Mouse (Mus musculus) monocyte, adult 5-6 weeks (primary cell): ENCODE data around the gene Exph5. TPM values are rescaled to one million over a fixed set of nuclear protein-coding genes. Genes with fewer than 3 reads are reported as not detected.

Experiments used
- ATAC-seq: fragments of 153-309, 156-312 bp; replicated peaks from 2 replicates; pipeline ENCODE4 v1.8.0; 2017; ENCODE audit warnings: mild to moderate bottlenecking; ENCODE audit not compliant: low TSS enrichment, insufficient number of reproducible peaks, severe bottlenecking, poor library complexity, low FRiP score
- total RNA-seq: library from RNA; stranded (forward); fragments of 200-1000, 200-491, 200-594 nt; gene quantifications from 3 replicates; pipeline ENCODE4 v1.2.3, GENCODE M21; 2017

Gene Exph5
- total RNA-seq, 1 experiment from 2014 or later, result not detected

DNA sequence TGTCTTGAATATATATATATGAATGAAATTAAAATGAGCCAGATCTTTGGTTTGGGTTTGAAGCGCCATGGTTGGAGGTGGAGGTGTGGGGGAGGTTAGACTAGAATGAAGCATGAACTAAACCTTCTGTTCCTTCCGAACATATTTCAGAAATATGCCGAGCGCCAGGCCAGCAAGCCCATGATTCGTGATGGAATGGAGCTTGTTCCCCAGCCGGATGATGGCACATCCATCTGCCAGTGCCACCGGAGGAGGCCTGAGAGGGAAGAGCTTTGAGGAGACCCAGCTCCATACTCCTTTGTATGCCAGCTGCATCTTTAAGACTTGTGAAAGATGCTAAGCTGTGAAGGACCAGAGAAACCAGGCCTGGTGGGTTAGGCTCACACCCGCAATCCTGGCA is 98.1 kb downstream of the Exph5 start:
- no peak for ATAC-seq

DNA sequence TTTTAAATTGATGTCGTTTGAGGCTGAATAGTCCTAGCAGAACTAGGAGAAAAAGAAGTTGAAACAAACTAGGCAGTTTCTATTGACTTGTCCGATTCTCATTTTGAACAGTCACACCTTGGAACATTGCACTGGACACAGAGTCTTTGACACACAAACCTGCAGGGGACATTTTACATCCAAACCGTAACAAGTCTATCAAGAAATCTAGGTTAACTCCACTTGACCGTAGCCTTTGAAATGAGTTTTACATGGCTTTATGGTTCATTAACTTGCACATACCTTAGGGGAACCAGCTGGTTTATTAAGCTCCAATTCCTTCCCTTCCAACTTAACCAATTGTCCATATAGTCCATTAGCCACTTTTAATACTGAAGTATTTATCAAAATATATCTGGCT is 99.2 kb downstream of the Exph5 start:
- no peak for ATAC-seq

DNA sequence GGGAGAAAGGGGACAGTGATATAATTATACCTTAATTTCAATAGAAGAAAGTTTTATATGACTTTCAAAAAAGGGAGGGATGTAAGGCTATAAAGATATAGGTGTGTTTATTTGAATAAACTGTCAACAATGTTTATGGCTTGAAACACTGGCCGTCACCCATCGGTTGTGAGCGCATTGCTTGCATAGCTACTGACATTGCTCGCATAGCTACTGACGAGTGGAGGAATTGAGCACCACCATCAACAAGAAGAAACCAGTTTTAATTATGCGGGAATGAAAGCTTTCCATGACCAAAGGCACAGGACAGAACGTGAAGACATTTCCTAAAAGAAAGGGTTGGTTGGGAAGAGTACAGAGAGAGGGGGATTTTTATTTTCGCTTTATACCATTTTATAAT is 99.7 kb downstream of the Exph5 start:
- no peak for ATAC-seq

DNA sequence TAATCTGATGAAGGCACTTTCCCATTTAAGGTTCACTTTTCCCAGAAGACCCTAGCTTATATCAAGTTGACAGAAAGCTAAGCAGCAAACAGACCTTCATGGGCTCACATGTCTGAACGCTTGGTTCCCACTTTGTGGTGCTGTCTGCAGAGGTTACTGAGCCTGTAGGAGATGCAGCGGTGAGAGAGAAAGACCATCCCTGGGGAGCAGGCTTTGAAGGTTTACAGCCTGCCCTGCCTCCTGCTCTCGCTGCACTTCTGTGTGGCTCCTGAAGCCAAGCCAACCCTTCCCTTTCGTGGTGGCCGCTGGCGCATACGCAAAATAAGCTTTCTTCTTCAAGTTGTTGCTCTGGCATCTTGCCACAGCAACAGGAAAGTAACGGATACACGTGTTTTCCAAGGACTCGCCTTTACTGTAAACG is 100.8 kb downstream of the Exph5 start, which contains the start of gene 4930550C14Rik:
Gene 4930550C14Rik, plus strand, starts transcription at position 35 of the 421 bp plus-strand sequence.
- no peak for ATAC-seq

DNA sequence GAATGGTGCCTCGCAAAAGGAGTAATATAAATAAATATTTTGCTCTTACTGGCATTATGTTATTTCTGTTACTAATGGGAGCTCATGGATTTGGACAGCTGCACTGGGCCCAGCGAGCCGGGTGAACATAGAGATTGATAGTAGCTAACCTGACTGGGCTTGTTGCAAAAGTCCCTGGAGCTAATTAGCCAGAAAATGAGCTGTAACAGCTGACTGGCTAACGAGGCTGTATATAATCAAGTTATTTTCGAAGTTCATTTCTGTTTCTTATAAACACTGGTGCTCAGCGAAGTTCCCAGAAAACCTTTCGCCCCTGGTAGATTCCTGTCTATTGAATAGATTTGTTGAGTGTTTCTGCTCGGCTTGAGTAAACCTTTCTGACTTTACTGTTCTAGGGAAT is 101.5 kb downstream of the Exph5 start:
- no peak for ATAC-seq

DNA sequence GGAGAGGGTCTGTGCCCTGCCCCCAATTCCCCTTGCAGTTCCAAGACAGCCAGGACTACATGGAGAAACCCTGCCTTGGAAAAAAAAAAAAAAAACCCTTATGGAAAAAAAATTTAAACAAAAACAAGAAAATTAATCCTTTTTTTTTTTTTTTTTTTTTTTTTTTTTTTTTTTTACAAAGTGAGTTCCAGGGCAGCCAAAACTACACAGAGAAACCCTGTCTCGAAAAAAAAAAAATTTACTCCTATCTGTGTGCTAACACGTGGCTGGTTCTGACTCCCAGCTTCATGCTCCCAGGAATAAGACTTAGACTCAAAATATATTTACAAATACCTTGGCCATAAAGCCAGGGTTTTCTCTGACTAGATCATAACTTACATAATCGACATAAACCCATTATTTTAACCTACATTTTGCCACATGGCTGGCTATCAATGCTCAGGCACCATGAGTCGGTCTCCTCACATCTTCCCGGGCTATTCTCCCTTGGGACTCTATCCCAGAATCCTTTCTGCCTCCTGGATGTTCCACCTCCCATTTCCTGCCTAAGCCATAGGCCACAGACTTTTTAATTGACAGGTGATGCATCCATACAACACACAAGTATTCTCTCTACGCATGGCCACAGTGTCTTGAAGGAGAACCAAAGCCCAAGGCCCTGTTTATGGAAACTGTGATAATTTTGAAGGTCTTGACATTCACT is 102.7 kb downstream of the Exph5 start:
- ATAC-seq, result no peak

DNA sequence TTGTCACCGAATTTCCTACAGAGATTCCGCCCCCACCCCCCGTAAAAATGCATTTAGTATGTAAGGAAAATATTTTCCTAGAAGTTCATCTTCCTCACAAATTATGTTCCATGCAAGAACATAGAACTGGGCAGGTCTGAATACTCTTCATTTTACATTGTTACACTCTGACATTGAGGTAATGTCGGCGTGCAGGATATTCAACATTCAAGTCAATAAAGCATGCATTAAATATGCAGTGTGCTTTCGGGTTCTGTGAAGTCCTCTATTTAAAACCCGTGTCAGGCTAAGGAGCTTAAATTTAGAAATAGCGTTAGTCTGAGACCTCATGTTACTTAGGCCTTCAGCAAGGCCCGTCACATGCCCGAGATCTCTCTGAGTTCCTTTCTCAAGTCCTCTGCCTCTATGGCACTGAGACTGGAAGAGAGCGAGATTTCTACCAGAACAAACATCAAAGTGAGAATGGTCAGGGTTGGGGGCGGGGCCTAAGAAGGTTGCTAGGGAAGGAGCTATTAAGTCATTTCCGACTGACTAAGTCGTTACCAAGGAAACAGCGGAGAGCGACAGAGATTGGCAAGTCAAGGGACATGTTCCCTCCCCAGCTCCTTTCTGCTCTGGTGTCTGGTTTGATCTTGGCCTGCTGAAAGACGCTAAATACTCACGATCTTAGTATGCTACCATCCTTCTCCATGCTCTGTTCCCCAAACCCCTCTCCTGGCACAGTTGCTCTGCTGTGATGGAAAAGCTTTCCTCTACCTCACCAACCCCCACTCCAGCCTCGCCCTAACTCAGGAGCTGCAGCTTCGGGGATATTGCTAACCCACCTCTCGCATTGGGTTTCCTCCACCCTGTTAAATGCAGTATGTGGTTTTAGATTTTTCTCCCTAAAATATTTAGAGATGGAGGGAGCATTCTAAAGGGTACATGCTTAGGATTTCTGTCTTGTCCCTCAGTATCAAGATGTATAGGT is 103.6 kb downstream of the Exph5 start:
- ATAC-seq, result peak; percentile 96

DNA sequence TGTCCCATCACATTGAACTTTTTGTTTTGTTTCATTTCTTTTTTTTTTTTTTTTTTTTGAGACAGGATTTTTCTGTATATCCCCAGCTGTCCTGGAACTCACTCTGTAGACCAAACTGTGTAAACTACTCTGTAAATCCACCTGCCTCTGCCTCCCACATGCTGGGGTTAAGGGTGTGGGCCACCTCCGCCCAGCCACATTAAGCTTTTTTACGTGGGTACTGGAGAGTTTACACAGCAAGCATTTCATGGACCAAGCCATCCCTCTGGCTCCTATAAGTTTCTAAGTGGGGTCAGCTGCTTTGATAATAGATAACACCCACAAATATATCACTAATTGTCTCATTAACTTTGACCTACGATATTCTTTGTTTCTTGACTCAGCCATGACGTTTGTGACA is 107.1 kb downstream of the Exph5 start:
- no peak for ATAC-seq

DNA sequence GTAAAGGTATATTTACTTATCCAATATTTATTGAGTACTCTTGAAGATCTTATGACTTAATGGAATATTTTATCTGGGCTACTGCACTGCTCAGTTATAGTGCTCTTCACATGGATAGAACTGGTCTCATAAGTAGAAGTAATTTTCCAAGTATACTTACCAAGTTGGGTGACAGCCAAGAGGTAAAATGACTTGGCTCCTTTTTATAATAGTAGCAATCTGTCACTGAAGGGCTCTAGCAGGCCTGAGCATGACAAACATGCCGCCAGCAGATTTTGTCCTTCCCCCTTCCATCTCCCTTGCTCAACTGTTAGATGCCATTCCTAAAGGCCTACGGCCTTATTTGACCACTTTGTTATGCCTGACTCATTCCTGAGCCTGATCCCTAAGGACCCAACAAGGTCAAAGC is 107.5 kb downstream of the Exph5 start:
- ATAC-seq, result no peak

DNA sequence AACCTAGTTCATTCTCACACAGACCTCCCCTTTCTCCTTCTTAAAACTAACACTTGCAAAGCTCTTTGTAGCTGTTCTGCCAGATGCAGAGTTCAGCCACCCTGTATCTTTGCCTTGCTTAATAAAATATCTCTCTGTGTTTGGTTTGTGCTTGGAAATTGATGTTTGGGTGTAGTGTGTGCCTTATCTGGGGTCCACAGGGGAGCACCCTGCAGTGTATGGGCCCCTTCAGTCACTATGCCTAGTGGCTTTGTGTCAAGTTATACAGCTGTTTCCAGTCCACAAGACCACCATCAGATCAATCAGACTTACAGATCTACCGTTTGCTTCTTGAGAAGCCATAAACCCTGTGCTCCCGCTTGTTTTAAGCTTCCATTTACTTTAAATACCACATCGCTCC is 108.0 kb downstream of the Exph5 start:
- no peak for ATAC-seq

DNA sequence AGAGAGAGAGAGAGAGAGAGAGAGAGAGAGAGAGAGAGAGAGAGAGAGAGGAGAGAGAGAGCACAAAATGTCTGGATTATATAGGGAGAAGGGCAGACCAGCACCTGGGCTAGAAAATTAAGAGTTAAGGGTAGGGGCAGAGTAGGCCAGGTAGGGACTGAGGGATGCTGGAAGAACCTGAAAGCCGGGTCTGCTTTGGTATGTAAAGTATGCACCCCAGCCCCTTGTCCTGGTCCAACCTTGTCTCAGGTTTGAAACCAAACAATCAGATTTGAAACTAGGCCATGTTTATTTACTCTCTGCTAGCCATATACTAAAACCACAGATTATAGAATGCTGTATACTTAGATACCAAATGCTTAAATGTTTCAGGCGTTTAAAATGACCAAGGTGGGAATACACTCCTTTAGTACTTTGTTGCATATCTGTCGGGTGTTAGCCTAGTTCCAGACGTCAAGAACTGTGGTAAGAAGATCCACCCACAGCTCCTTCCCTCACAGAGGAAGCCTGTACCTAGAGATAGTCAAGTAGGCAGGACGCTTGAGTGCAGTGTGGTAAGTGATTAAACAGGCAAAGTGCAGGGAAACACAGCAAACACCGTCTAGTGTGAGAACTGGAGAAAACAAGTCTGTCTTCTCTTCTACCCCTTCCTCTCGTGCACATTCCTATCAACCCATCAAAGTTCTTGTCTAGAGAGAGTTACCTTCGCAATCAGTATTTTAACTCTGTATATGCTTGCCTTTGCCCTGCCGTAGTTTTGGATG is 120.8 kb downstream of the Exph5 start:
- no peak for ATAC-seq

DNA sequence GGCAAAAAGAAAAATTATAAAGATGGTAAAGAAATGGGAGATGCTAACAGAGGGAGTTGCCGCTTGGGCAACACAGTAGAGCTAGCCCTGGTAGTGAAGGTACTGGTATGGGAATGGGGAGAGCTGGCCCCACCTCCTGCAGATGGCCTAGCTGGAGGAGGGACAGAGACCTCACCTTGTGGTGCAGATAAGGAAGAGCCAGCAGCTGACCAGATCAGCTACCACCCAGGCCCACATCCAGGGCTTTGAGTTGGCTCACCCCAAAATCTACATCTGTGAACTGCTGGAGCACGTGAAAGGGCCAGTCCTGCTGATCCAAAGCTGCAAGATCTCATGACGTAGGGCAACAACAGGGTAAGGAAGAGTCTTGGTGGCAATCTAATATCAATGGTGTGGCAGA is 125.3 kb downstream of the Exph5 start:
- ATAC-seq, result no peak

Other genes starting within 250 kb of the Exph5 start
- 53.4 to 78.5 TPM (median 55.8 TPM) in 3 replicates for gene Ddx10, start 53.6 kb upstream of the Exph5 start, total RNA-seq
- gene Kdelc2, start 82.4 kb downstream of the Exph5 start, total RNA-seq, result 1.7 to 2.8 TPM (median 2.6 TPM) in 3 replicates
- not detected in 3 replicates for gene 4930550C14Rik, start 100.7 kb downstream of the Exph5 start, total RNA-seq
- 21.4 to 53.1 TPM (median 22.3 TPM) in 3 replicates for gene Atm, start 235.1 kb downstream of the Exph5 start, total RNA-seq
- 14.0 to 16.8 TPM (median 15.1 TPM) in 3 replicates for gene Npat, start 235.4 kb downstream of the Exph5 start, total RNA-seq